Mouse (Mus musculus) CH12.LX (cell line): ENCODE results near the gene Tmco4. TPM values are rescaled to one million over a fixed set of nuclear protein-coding genes. Genes with fewer than 3 reads are reported as not detected.

Experiments
- DNase-seq: peaks from one replicate; pipeline ENCODE4 v3.0.0-alpha.2; 2013; ENCODE audit errors: extremely low read depth
- H3K27ac ChIP-seq: 2 replicates; pipeline ENCODE4 v1.5.1; 2012; ENCODE audit warnings: low read depth, mild to moderate bottlenecking, control low read depth, moderate library complexity; ENCODE audit not compliant: insufficient read depth
- H3K27me3 ChIP-seq: replicated peaks from 2 replicates; pipeline ENCODE3; 2012; ENCODE audit warnings: inconsistent platforms
- H3K36me3 ChIP-seq, 2 experiments: replicated peaks in 1 of 2; 2 replicates each; pipeline versions ENCODE3 to v1.6.1; 2012; ENCODE audit warnings: inconsistent platforms in 1 of 2, low read length in 1 of 2, mild to moderate bottlenecking in 1 of 2, mixed read lengths in 1 of 2, moderate library complexity in 1 of 2; ENCODE audit not compliant: control insufficient read depth in 1 of 2, insufficient read depth in 1 of 2
- H3K4me1 ChIP-seq, 2 experiments: 2 replicates each; pipeline ENCODE4 v1.6.1; 2012; ENCODE audit warnings: inconsistent platforms in 1 of 2, moderate library complexity in 1 of 2; ENCODE audit not compliant: insufficient read depth in 2 of 2, control insufficient read depth in 1 of 2
- H3K4me2 ChIP-seq: 2 replicates; pipeline ENCODE4 v1.6.1; 2012; ENCODE audit warnings: low read depth, mild to moderate bottlenecking, control low read depth; ENCODE audit not compliant: poor library complexity, insufficient read depth, severe bottlenecking
- H3K4me3 ChIP-seq, 3 experiments: fragments of 150-350 bp in 1 of 3; sonication (generic) in 1 of 3; replicated peaks in 1 of 3; 2 replicates each; pipeline versions ENCODE3 to v1.5.1; 2011 to 2012; ENCODE audit warnings: low read depth in 2 of 3, low read length in 2 of 3, mild to moderate bottlenecking in 2 of 3, moderate library complexity in 2 of 3, control low read depth in 1 of 3, improper control_type of control experiment in 1 of 3, inconsistent platforms in 1 of 3, mixed read lengths in 1 of 3; ENCODE audit not compliant: poor library complexity in 1 of 3
- H3K79me2 ChIP-seq: replicated peaks from 2 replicates; pipeline ENCODE4 v1.6.1; 2012; ENCODE audit warnings: mild to moderate bottlenecking, moderate library complexity; ENCODE audit not compliant: control insufficient read depth, poor library complexity, insufficient read depth, severe bottlenecking; ENCODE audit errors: extremely low read depth
- H3K9ac ChIP-seq: 2 replicates; pipeline ENCODE4 v1.6.1; 2012; ENCODE audit warnings: low read depth, mild to moderate bottlenecking, control low read depth, moderate library complexity; ENCODE audit not compliant: insufficient read depth
- H3K9me3 ChIP-seq: replicated peaks from 2 replicates; pipeline ENCODE3; 2012; ENCODE audit warnings: low read length, inconsistent platforms, mixed read lengths
- BHLHE40 ChIP-seq: IDR thresholded peaks from 2 replicates; pipeline ENCODE4 v1.6.1; 2011; ENCODE audit warnings: mild to moderate bottlenecking, low read depth, low read length, improper control_type of control experiment
- CTCF ChIP-seq, 2 experiments: IDR thresholded peaks in 1 of 2; conservative IDR thresholded peaks in 1 of 2; 2 replicates each; pipeline ENCODE4 v1.5.1; 2011 to 2012; ENCODE audit warnings: low read depth in 2 of 2, low read length in 2 of 2, improper control_type of control experiment in 1 of 2, inconsistent platforms in 1 of 2, mild to moderate bottlenecking in 1 of 2, moderate library complexity in 1 of 2
- EP300 ChIP-seq: IDR thresholded peaks from 2 replicates; pipeline ENCODE4 v1.6.1; 2011; ENCODE audit warnings: low read length, improper control_type of control experiment
- ETS1 ChIP-seq: conservative IDR thresholded peaks from 2 replicates; pipeline ENCODE4 v1.6.1; 2012; ENCODE audit warnings: low read depth, mild to moderate bottlenecking, inconsistent platforms, low read length, improper control_type of control experiment, moderate library complexity
- GABPA ChIP-seq: IDR thresholded peaks from 2 replicates; pipeline ENCODE4 v1.6.1; 2012; ENCODE audit warnings: low read depth, low read length, improper control_type of control experiment, inconsistent platforms; ENCODE audit not compliant: insufficient replicate concordance
- JUN ChIP-seq: IDR thresholded peaks from 2 replicates; pipeline ENCODE4 v1.6.1; 2011; ENCODE audit warnings: low read depth, mild to moderate bottlenecking, low read length, improper control_type of control experiment, moderate library complexity; ENCODE audit not compliant: insufficient read depth
- JUND ChIP-seq: conservative IDR thresholded peaks from 2 replicates; pipeline ENCODE4 v1.6.1; 2011; ENCODE audit warnings: low read depth, low read length, improper control_type of control experiment
- MAFK ChIP-seq: IDR thresholded peaks from 2 replicates; pipeline ENCODE4 v1.6.1; 2011; ENCODE audit warnings: low read length, improper control_type of control experiment; ENCODE audit not compliant: insufficient replicate concordance
- MAX ChIP-seq: IDR thresholded peaks from 2 replicates; pipeline ENCODE4 v1.6.1; 2011; ENCODE audit warnings: low read length, improper control_type of control experiment
- MEF2A ChIP-seq: IDR thresholded peaks from 2 replicates; pipeline ENCODE4 v1.6.1; 2014; ENCODE audit warnings: low read depth, mild to moderate bottlenecking, inconsistent platforms, low read length, improper control_type of control experiment, borderline replicate concordance
- MXI1 ChIP-seq: IDR thresholded peaks from 2 replicates; pipeline ENCODE4 v1.6.1; 2011; ENCODE audit warnings: mild to moderate bottlenecking, low read depth, low read length, improper control_type of control experiment
- NELFE ChIP-seq: IDR thresholded peaks from 2 replicates; pipeline ENCODE4 v1.6.1; 2011; ENCODE audit warnings: low read depth, low read length, improper control_type of control experiment
- PAX5 ChIP-seq: IDR thresholded peaks from 2 replicates; pipeline ENCODE4 v1.6.1; 2012; ENCODE audit warnings: low read length, inconsistent platforms, mixed read lengths
- RAD21 ChIP-seq: IDR thresholded peaks from 2 replicates; pipeline ENCODE4 v1.6.1; 2011; ENCODE audit warnings: low read depth, mild to moderate bottlenecking, low read length, improper control_type of control experiment, moderate library complexity
- SIN3A ChIP-seq: IDR thresholded peaks from 2 replicates; pipeline ENCODE4 v1.6.1; 2012; ENCODE audit warnings: low read length, improper control_type of control experiment, inconsistent platforms
- TBP ChIP-seq: conservative IDR thresholded peaks from 2 replicates; pipeline ENCODE4 v1.6.1; 2011; ENCODE audit warnings: low read depth, low read length, improper control_type of control experiment
- USF2 ChIP-seq: conservative IDR thresholded peaks from 2 replicates; pipeline ENCODE4 v1.6.1; 2011; ENCODE audit warnings: low read depth, low read length, improper control_type of control experiment
- dilution Hi-C: fragments of 300-500 bp; cut with MboI; formaldehyde crosslinking; loops from 2 replicates; pipeline ENCODE4 v1.14.3; 2020; ENCODE audit warnings: low sequenced_read_pairs; ENCODE audit not compliant: extremely low pct_unique_long_range_greater_than_20kb, extremely low pct_ligation_motif_present
- in situ Hi-C: fragments of 300-500 bp; cut with MboI; formaldehyde crosslinking; loops from 3 replicates; pipeline ENCODE4 v1.14.3; 2019; ENCODE audit warnings: low sequenced_read_pairs, low pct_ligation_motif_present, low pct_unique_long_range_greater_than_20kb, mixed read lengths
- polyA plus RNA-seq: library from polyadenylated mRNA; unstranded; fragments of >175 nt; gene quantifications from 2 replicates; pipeline ENCODE4 v1.2.1, GENCODE M21; 2012; ENCODE audit warnings: low read depth; ENCODE audit not compliant: insufficient read length
- total RNA-seq, 2 experiments: library from RNA; depleted of rRNA; stranded (reverse); fragments of 300-350 nt in 1 of 2; fragments of >200 nt in 1 of 2; gene quantifications; 2 replicates each; pipeline ENCODE4 v1.2.3; 2012 to 2014

Gene Tmco4
- total and polyA plus RNA-seq, 3 experiments = 20.3 to 22.2 (median 21.7) TPM

DNA sequence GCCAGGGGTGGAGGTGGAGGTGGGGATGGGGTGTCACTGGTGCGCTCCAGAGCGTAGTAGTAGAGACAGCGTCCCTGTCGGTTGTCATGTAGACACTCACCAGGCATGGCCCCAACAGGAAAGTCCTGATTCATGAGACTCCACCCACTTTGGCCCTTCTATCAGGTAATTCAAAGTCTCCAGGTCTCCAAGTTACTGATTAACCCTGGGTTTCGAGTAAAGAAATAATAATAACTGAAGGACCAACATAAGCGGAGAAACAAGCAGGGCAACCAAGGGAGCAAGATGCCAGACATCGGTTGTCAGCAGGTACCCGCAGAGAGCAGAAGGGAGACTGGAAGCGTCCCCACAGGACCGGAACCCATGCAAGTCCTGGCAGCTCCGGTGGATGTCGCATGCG, 5.8 kb upstream of the Tmco4 start, which contains the start of gene Rnf186:
Gene Rnf186 (plus strand): TSS at position 247 of the 400 bp plus-strand sequence.
- no peak within 1 kb of the TSS for H3K4me2 ChIP-seq
- H3K4me1 ChIP-seq = peaks cover 4 to 16% of the 10 kb centered on the region in 2 experiments; a peak in 3 of 4 replicates
- TF ChIP-seq CTCF (conservative IDR thresholded peaks at IDR 0.05 in 1 of 2, IDR thresholded peaks at IDR 0.05 in 1 of 2; ENCODE audit: low read depth in 2 of 2, low read length in 2 of 2) = no peak
- TF ChIP-seq ETS1 = no peak
- no peak for TF ChIP-seq GABPA
- peaks cover 20% of the 10 kb centered on the region for H3K27me3 ChIP-seq
- no peak within 1 kb of the TSS for H3K9ac ChIP-seq
- no peaks in the 10 kb centered on the region for H3K9me3 ChIP-seq
- in situ Hi-C loops = no loop called here
- DNase-seq = no peak
- H3K36me3 ChIP-seq = no peaks in the 10 kb centered on the region
- no peak within 1 kb of the TSS for H3K4me3 ChIP-seq
- no peak within 1 kb of the TSS for H3K27ac ChIP-seq
- dilution Hi-C loops = no loop called here
- H3K79me2 ChIP-seq = no peaks in the 10 kb centered on the region

- Histone ChIP-seq H3K9me3 (no peaks in the 10 kb centered on the region), H3K4me1 (peaks cover 4 to 12% of the 10 kb centered on the region in 2 experiments; a peak in 3 of 4 replicates), H3K36me3 (no peaks in the 10 kb centered on the region), H3K4me2 (no peak overlapping the region), H3K27ac (no peak overlapping the region), H3K9ac (no peak overlapping the region), H3K4me3 (no peak overlapping the region), H3K27me3 (peaks cover 17% of the 10 kb centered on the region), H3K79me2 (no peaks in the 10 kb centered on the region)
- DNase-seq = no peak
- in situ Hi-C loops (no loop called here), dilution Hi-C loops (no loop called here)
- no peak for TF ChIP-seq MAFK
- TF ChIP-seq USF2 = no peak
- no peak for TF ChIP-seq JUND
- no peak for TF ChIP-seq EP300
- TF ChIP-seq MEF2A = no peak
- TF ChIP-seq MXI1 = no peak
- TF ChIP-seq JUN = no peak
- no peak for TF ChIP-seq SIN3A
Measured at GRCm38 (mm10) chr4:138967485-138967884, 5.2 kb upstream of the Tmco4 start.

GRCm38 (mm10) chr4:138968772-138969556, 3.7 kb upstream of the Tmco4 start:
- in situ Hi-C loops (no loop called here), dilution Hi-C loops (no loop called here)
- no peak overlapping the region for H3K9ac ChIP-seq
- H3K4me3 ChIP-seq = no peak overlapping the region
- H3K9me3 ChIP-seq = no peaks in the 10 kb centered on the region
- no peak overlapping the region for H3K27ac ChIP-seq
- no peak overlapping the region for H3K4me2 ChIP-seq
- no peak for TF ChIP-seq BHLHE40
- TF ChIP-seq MAX = no peak
- TF ChIP-seq PAX5 = no peak
- TF ChIP-seq NELFE = no peak
- TF ChIP-seq MEF2A = no peak
- TF ChIP-seq TBP = no peak
- no peak for TF ChIP-seq RAD21
- no peak for TF ChIP-seq JUN
- H3K27me3 ChIP-seq = peaks cover 5% of the 10 kb centered on the region
- peaks cover 5 to 15% of the 10 kb centered on the region in 2 experiments for H3K4me1 ChIP-seq
- no peaks in the 10 kb centered on the region for H3K36me3 ChIP-seq
- no peak for DNase-seq
- H3K79me2 ChIP-seq = no peaks in the 10 kb centered on the region
